Mouse (Mus musculus) limb, embryonic 10.5 days (tissue): ENCODE results near the gene Acsl5. TPM values are rescaled to one million over a fixed set of nuclear protein-coding genes. Genes with fewer than 3 reads are reported as not detected.

Experiments used
- DNase-seq: peaks from one replicate; pipeline ENCODE4 v3.0.0-alpha.2; 2017; ENCODE audit warnings: low spot score
- H3K27ac ChIP-seq: fragments of 300-500 bp; sonication (generic); 2 replicates; pipeline ENCODE4 v1.5.1; 2016; ENCODE audit warnings: mild to moderate bottlenecking
- H3K27me3 ChIP-seq: fragments of 300-500 bp; sonication (generic); 2 replicates; pipeline ENCODE4 v1.6.1; 2016; ENCODE audit warnings: low read depth, mild to moderate bottlenecking; ENCODE audit not compliant: poor library complexity, severe bottlenecking
- H3K36me3 ChIP-seq: fragments of 300-500 bp; sonication (generic); 2 replicates; pipeline ENCODE4 v1.6.1; 2016; ENCODE audit warnings: mild to moderate bottlenecking, moderate library complexity
- H3K4me1 ChIP-seq: fragments of 300-500 bp; sonication (generic); 2 replicates; pipeline ENCODE4 v1.6.1; 2016
- H3K4me3 ChIP-seq: fragments of 300-500 bp; sonication (generic); 2 replicates; pipeline ENCODE4 v1.5.1; 2016; ENCODE audit warnings: mild to moderate bottlenecking, moderate library complexity
- H3K9me3 ChIP-seq: fragments of 300-500 bp; sonication (generic); replicated peaks from 2 replicates; pipeline ENCODE4 v1.6.1; 2016; ENCODE audit warnings: mild to moderate bottlenecking
- WGBS: fragments of 180-500 bp; shearing (Covaris S2); methylation state at CpG from one replicate; pipeline ENCODE4 v1.1.7; 2016; 5-methylcytosine and 5-hydroxymethylcytosine counted together
- polyA plus RNA-seq: library from polyadenylated mRNA; unstranded; fragments of >200 nt; fragmentation: Nextera tagmentation; extraction: Ambion mirVana; gene quantifications from 2 replicates; pipeline ENCODE4 v1.2.1, GENCODE M21; 2016

The Acsl5 gene
- polyA plus RNA-seq, 1 experiment from 2014 or later: 15.4 TPM

DNA sequence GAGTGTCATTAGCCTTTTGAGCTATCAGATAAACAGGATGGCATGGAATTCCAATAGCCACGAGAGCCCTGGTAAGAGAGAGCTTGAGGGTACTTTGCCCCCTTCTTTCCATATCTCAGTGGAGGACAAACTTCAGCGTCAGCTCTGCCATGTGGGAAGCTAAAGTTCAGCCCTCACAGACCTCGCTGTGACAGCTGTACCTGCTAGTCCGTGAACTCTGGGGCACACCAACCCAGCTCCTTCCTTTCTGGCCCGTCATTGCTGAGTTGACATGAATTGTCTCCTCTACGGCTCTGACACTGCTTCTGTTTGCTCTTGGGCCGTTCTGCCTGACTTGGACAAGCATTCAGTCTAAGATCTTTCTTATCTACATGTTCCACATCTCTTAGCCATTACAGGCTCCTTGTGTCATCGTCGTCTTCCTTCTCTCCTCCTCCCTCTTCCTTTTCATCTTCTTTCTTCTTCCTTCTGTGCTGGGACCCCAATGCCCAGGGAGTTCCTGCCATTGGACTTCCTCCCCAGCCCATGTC, 3.7 kb upstream of the Acsl5 start:
- peaks cover 11% of the 10 kb centered on the region for H3K4me1 ChIP-seq
- no peak for DNase-seq
- WGBS: 68% methylated on average over 9 of the region's 9 CpGs
- no peak overlapping the region for H3K4me3 ChIP-seq
- H3K9me3 ChIP-seq: no peaks in the 10 kb centered on the region
- no peak overlapping the region for H3K27ac ChIP-seq
- H3K27me3 ChIP-seq: peaks cover 10% of the 10 kb centered on the region
- no peaks in the 10 kb centered on the region for H3K36me3 ChIP-seq

DNA sequence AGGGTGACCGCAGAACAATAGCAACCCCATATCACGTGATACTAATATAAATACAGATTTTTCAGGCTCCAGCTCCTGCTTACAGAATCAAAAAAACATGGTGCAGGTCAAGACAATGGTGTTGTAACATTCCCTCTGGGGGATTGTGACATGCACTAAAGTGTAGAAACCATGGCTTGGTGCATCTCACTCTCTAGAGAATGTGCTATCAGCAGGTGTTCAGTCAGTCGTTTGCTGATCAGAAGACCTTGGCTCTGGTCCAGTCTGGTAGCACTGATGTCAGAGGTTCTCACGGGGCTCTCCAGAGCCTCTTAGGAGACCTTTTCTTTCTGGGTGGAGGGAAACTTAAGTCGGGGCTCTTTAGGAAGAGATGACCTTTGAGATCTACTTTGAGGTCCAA, 1.3 kb upstream of the Acsl5 start:
- H3K27ac ChIP-seq: no peak overlapping the region
- H3K27me3 ChIP-seq: peaks cover 10% of the 10 kb centered on the region
- no peaks in the 10 kb centered on the region for H3K9me3 ChIP-seq
- no peaks in the 10 kb centered on the region for H3K36me3 ChIP-seq
- DNase-seq: no peak
- H3K4me3 ChIP-seq: no peak overlapping the region
- WGBS: 87% methylated on average over 5 of the region's 5 CpGs
- peaks cover 18% of the 10 kb centered on the region for H3K4me1 ChIP-seq

DNA sequence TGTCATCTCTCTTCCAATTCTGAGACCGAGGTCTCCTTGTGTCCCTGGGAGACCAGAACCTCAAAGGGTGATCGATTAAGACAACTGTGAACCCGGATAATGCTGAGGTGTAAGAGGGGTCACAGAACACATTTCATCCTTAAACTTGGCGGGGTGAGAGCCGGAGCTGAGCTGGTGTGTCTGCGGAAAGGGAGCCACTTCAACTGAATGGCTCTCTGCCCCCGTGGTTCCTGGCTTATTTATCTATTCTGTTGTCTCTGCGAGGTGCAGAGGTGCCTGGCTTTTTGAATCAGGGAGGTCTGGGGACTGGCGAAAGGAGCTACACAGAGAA, 1.5 kb downstream of the Acsl5 start:
- H3K9me3 ChIP-seq: no peaks in the 10 kb centered on the region
- DNase-seq: no peak
- peaks cover 10% of the 10 kb centered on the region for H3K27me3 ChIP-seq
- 4% methylated on average over 9 of the region's 9 CpGs for WGBS
- peak overlapping the region; percentile 82 for H3K27ac ChIP-seq
- peak overlapping the region; percentile 62 for H3K4me3 ChIP-seq
- H3K4me1 ChIP-seq: peaks cover 18% of the 10 kb centered on the region
- H3K36me3 ChIP-seq: no peaks in the 10 kb centered on the region

DNA sequence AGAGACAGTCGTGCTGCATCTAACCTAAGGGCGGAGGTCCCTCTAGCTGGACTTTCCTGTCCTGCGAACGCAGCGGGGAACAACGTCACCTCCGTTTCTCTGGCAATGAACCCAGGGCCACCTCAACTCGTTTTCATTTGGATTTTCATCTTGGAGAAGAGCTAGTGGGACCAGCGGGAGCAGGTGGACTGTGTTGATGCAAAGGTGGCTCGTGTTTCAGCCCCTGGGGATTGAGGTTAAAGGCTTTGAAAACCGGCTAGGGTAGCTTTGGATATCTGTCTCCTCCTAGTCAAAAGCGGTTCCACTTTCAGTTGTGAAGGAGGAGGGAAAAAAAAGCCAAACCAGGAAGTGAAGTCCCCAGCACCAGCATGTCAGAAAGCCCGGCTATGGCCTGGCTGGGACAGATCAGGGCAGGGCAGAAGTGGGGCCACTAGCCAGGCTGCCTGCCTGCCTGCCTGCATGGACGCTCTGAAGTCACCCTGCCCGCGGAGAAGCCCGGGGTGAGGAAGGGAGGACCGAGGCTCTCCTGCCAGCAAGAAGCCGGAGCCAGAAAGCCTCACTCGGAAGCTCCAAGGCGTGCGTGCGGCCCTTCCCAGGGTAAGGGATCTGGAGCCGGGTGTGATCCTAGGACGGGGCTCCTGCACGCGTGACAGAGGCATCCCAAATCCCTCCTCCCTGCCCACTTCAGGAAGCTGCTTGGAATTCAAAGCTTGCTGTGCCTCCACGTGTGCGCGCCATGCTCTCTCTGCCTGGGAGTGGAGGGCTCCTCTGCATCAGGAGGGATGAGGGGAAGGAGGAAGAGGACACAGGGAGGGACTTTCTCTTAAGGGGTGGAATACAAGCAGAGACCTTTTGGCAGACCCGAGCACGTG, 2.1 kb downstream of the Acsl5 start:
- Histone ChIP-seq H3K27ac (peak overlapping the region; percentile 82), H3K27me3 (peaks cover 10% of the 10 kb centered on the region), H3K36me3 (no peaks in the 10 kb centered on the region), H3K4me3 (peak overlapping the region; percentile 62), H3K4me1 (peaks cover 18% of the 10 kb centered on the region), H3K9me3 (no peaks in the 10 kb centered on the region)
- under 1% methylated on average over 32 of the region's 32 CpGs for WGBS
- peak; percentile 73 for DNase-seq

DNA sequence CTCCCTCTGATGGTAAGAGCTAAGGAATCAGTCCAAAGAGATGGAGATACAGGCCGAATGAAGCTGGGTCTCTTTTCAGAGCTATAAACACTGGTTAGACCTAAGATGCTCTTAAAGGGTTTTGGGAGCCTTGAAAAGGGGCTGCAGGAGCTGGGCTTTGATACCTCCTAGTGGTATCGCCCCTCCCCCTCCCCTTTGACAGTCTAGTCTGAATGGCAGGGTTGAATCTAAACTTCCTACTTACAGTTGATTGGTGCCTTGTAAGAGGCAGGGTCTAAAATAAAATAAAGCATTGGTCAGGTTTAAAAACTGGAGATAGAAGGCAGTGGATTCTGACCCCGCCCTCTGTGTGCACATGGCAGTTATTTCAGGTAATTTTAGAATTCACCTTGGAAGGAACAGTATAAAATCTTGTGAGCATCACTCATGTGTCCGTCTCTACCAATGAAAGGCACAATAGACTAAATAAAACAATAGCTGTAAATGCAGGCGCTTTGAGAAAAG, 2.8 kb downstream of the Acsl5 start:
- Histone ChIP-seq H3K27ac (peak overlapping the region; percentile 82), H3K27me3 (peaks cover 10% of the 10 kb centered on the region), H3K36me3 (no peaks in the 10 kb centered on the region), H3K9me3 (no peaks in the 10 kb centered on the region), H3K4me3 (peak overlapping the region; percentile 62), H3K4me1 (peaks cover 18% of the 10 kb centered on the region)
- no peak for DNase-seq
- WGBS: 13% methylated on average over 5 of the region's 5 CpGs

DNA sequence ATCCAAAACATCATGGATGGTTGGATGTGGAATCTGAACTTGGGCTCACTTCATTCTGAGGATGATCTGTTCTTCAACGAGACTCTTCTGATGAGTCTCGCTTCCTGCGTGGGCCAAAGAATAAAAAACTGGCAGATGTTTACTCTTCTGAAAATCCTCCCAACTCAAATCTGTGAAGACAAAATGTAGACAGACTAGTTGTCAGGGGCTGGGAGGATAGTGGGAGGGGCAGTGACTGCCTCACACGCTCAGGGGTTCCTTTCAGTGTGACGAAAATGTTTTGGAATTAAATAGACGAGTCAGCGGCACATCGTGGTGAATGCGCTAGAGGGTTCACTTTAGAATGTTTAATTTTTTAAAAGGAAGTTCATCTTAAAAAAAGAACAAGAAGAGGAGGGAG, 4.4 kb downstream of the Acsl5 start:
- no peak overlapping the region for H3K4me3 ChIP-seq
- no peak for DNase-seq
- WGBS: 92% methylated on average over 9 of the region's 9 CpGs
- H3K36me3 ChIP-seq: no peaks in the 10 kb centered on the region
- H3K27ac ChIP-seq: no peak overlapping the region
- H3K27me3 ChIP-seq: peaks cover 10% of the 10 kb centered on the region
- H3K9me3 ChIP-seq: no peaks in the 10 kb centered on the region
- H3K4me1 ChIP-seq: peaks cover 18% of the 10 kb centered on the region

DNA sequence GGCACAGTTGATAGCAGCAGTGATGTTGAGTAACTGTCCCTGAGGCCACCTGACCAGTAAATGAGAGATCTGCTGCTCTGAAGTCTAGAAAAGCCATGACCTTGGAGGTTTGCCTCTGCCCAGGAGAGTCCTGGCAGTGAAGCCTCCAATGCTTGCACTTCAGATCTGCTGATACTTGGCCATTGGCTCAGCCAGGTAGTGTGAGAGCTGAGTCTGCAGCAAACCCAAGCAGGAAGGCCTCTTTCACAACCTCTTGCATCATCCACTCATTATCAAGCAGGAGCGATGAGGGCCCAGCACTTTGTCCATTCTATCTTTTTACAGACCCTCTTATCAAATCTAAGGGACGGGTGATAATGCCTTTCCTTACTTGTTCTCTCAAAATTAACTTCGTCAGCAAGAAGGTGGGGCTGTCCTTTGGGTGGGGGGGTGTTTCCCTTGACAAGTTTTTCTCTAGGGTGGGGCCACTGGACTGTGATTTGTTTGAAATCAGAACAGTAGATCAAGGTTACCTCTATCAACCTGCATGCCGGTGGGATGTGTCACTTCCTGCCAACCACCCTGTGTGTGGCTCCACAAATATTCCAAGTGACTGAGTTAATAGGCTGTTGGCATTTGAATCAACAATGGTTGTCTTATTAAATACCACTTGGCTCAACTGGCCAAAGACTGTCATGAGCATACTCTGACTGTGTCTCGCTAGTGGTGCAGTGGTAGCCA, 6.1 kb downstream of the Acsl5 start:
- H3K4me3 ChIP-seq: no peak overlapping the region
- peaks cover 18% of the 10 kb centered on the region for H3K4me1 ChIP-seq
- no peaks in the 10 kb centered on the region for H3K9me3 ChIP-seq
- H3K36me3 ChIP-seq: no peaks in the 10 kb centered on the region
- 92% methylated on average over 5 of the region's 5 CpGs for WGBS
- H3K27me3 ChIP-seq: peaks cover 3% of the 10 kb centered on the region; the same call in 1 of the 2 replicates
- H3K27ac ChIP-seq: no peak overlapping the region
- no peak for DNase-seq

DNA sequence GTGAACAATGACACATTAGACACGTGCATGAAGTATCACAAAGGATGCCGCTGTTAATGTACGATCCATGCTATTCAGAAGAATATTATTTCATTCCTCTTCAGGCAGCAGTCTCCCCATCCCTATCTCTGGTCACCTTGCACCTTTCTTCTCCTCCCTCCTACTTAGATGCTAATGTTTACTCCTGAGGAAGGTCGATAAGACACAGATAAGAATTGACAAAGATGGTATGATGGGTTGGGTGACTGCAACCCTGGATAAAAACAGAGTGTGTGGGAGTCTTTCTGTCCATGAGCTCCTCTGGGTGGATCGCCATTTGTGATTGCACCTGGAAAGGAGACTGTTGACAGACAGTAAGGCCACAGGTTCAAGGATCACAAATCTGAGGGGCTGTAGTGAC, 6.8 kb downstream of the Acsl5 start:
- H3K9me3 ChIP-seq: no peaks in the 10 kb centered on the region
- peaks cover 11% of the 10 kb centered on the region for H3K4me1 ChIP-seq
- no peak for DNase-seq
- no peaks in the 10 kb centered on the region for H3K36me3 ChIP-seq
- no peak overlapping the region for H3K27ac ChIP-seq
- WGBS: 87% methylated on average over 5 of the region's 5 CpGs
- no peak overlapping the region for H3K4me3 ChIP-seq
- H3K27me3 ChIP-seq: no peaks in the 10 kb centered on the region

DNA sequence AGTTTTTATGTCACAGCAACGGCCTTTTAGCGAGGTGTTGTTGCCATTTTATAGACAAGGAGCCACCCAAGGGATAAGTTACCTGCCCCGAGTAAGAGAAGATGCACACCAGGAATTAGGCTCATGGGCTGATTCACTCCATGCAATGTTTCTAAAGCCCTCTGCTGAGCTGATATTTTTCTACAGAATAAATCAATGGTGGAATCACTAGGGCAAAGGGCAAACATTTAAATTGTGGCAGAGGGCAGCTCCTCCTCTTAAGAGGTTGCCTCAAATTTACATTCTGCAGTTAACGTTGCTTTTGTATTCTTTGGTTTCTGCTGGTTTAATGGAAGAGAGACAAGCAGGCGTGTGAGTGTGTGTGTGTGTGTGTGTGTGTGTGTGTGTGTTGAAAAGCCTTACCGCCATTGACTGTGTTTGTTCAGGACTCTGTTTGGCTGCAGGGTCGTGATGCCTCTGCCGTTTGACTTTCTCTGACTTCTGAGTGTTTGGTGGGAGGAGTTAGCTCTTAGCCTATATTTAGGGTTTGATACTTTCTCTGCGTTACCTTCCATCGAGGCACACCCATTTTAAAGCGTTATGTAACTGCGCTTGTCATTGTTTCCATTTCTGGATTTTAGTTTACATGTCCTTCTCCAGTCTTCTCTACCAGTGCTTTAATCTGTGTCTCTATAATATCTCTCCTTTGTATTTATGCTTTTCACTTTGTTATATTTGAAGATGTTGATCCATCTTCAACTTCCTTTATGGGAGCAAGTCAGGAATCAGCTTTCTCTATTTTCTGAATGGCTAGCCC, 8.8 kb downstream of the Acsl5 start:
- H3K36me3 ChIP-seq: no peaks in the 10 kb centered on the region
- DNase-seq: no peak
- H3K4me3 ChIP-seq: no peak overlapping the region
- H3K27me3 ChIP-seq: no peaks in the 10 kb centered on the region
- no peak overlapping the region for H3K27ac ChIP-seq
- WGBS: 79% methylated on average over 12 of the region's 12 CpGs
- no peaks in the 10 kb centered on the region for H3K4me1 ChIP-seq
- H3K9me3 ChIP-seq: no peaks in the 10 kb centered on the region

DNA sequence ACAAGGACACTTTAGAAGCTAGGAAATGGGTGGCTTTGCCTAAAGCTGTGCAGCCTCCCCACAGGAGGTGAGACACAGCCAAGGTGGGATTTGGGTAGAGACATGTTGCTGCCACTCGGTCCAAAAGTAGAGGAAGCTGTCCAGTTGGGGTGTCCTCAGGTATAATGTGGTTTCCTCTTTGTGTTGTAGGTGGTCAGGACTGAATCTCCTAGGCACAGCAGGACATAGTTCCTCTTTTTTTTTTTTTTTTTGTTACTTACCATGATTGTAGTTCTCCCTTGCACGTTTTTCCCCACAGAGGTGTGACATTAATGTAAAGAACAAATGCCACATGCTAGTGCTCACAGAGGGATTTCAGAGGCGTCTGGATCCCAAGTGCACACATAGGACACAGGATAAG, 13.5 kb downstream of the Acsl5 start:
- no peak for DNase-seq
- Histone ChIP-seq H3K4me3 (no peak overlapping the region), H3K9me3 (no peaks in the 10 kb centered on the region), H3K4me1 (no peaks in the 10 kb centered on the region), H3K27ac (no peak overlapping the region), H3K36me3 (no peaks in the 10 kb centered on the region), H3K27me3 (no peaks in the 10 kb centered on the region)
- 86% methylated on average over 3 of the region's 3 CpGs for WGBS

DNA sequence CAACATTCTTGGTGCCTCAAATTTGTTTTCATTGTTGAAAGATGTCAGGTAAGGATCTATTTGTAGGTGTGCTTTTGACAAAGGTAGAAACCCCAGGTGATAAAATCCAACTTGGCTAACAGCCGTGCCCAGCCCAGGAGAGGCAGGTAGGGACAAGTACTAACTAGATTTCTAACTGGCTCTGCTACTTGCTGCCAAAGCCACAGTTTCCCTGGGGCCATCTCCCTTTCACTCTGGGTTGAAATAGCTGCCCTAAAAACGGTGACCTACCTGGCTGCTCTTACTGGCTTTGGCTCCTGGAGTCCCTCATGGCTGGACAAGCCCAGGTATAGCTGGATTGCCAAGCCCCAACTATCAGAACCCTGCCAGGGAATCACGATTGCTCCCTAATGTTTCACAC, 15.0 kb downstream of the Acsl5 start:
- Histone ChIP-seq H3K27me3 (no peaks in the 10 kb centered on the region), H3K9me3 (no peaks in the 10 kb centered on the region), H3K4me3 (no peak overlapping the region), H3K36me3 (no peaks in the 10 kb centered on the region), H3K4me1 (no peaks in the 10 kb centered on the region), H3K27ac (no peak overlapping the region)
- no peak for DNase-seq
- WGBS: 75% methylated on average over 3 of the region's 3 CpGs

DNA sequence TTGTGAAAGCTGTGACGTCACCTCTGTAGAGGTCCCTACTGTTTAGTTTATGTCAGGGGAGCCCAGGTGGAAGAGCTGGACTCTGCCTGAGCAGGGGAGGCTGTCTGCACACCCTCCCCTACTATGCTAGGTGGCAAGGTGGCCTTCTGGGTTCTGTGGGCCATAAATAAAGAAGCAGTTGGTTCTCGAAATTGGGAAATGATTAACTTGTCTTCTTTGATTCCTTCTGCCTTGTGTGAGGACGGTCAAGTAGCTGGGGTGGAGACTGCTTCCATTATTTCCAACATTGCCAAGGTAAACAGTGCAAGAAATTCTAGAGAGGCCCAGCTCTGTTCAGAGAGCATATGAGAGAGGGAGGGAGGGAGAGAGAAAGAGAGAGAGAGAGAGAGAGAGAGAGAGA, 16.4 kb downstream of the Acsl5 start:
- 88% methylated on average over 3 of the region's 3 CpGs for WGBS
- DNase-seq: no peak
- no peak overlapping the region for H3K4me3 ChIP-seq
- H3K27me3 ChIP-seq: no peaks in the 10 kb centered on the region
- H3K4me1 ChIP-seq: no peaks in the 10 kb centered on the region
- no peak overlapping the region for H3K27ac ChIP-seq
- H3K9me3 ChIP-seq: no peaks in the 10 kb centered on the region
- no peaks in the 10 kb centered on the region for H3K36me3 ChIP-seq
